Mouse (Mus musculus) testis, adult 2 months (tissue): ENCODE results near the gene Slc25a25.

Experiments
- CTCF ChIP-seq: fragments of 200-500 bp; IDR thresholded peaks from 2 replicates; pipeline ENCODE4 v1.5.1; 2012; ENCODE audit warnings: low read depth, mild to moderate bottlenecking, inconsistent platforms, low read length, moderate library complexity; ENCODE audit not compliant: control insufficient read depth, insufficient read depth, insufficient replicate concordance
- POLR2A ChIP-seq: fragments of 200-500 bp; IDR thresholded peaks from 2 replicates; pipeline ENCODE4 v1.6.1; 2012; ENCODE audit warnings: low read depth, mild to moderate bottlenecking, inconsistent platforms, low read length, moderate library complexity; ENCODE audit not compliant: control insufficient read depth

DNA sequence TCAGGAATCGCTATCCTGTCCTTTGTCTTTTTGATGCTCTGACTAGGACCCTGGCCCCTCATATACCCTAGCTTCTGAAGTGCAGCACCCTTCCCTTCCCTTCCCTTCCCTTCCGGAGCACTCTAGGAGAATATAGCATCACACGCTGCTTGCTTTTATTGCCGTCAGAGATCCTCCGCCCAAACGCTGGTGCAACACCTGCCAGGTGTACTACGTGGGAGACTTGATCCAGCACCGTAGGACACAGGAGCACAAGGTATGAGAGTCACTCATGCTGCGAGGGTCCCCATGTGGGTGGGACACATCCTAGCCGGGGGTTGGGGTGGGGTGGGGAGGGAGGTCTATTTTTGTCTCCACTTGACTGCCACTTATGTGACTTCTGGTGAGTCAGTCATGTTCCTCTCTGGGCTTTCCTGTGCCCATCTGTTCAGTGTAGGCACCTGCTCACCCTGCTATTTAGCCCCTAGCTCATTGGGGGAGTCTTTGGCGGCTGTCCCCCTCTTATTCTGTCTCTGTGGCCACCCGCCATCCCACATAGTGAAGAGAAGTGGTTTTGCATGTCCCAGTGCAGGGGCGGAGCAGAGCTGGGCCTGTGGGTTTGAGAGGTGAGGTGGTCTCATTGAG is 75.8 kb downstream of the Slc25a25 start:
- TF ChIP-seq CTCF (no peak), POLR2A (no peak)
